Mouse (Mus musculus) heart, postnatal 0 days (tissue): ENCODE measurements around the gene Tmem63c.

Experiments used
- CTCF ChIP-seq: IDR thresholded peaks from 2 replicates; pipeline ENCODE4 v1.5.1; 2016; ENCODE audit warnings: antibody characterized with exemption, control low read depth, low read depth
- EP300 ChIP-seq: IDR thresholded peaks from 2 replicates; pipeline ENCODE4 v1.6.1; 2016; ENCODE audit warnings: antibody characterized with exemption, low read depth

GRCm38 (mm10) chr12:87091916-87092315 lies 70.8 kb downstream of the Tmem63c start:
- TF ChIP-seq CTCF, result no peak
- TF ChIP-seq EP300, result no peak
